Mouse (Mus musculus): ENCODE data around the gene Tff3. TPM values are rescaled to one million over a fixed set of nuclear protein-coding genes. Genes with fewer than 3 reads are reported as not detected.

Tff3 gene
- total RNA-seq (2014; fragmentation: Nextera tagmentation): not detected in 2 replicates
- not detected in 2 replicates for total RNA-seq (2017)

DNA sequence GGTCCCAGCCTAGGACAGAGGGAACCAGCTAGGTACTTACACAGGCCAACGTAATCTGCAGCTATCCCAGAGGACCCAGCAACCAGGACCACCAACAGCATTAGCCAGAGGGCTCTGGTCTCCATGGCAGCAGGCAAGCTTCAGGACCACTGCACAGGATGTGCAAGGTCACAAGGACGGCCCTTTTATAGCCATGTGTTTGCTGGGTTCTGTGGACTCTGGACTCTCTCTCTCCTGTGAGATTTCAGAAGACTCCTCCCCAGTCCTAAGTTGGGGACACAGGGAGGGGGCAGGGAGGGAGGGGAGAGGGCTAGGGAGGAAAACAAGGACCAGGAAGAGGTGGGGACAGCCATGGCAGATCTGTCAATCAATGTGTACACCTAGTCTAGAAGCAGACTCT lies at the start of gene Tff3:
Gene Tff3 (minus strand): TSS at position 195 of the 400 bp plus-strand sequence.
- no peak for ATAC-seq (replicated peaks; ENCODE audit: low FRiP score, low TSS enrichment, poor library complexity, severe bottlenecking)

GRCm38 (mm10) chr17:31176321-31176720 lies 46.9 kb upstream of the Tff3 start:
- no peak for ATAC-seq (replicated peaks; ENCODE audit: low FRiP score, low TSS enrichment, poor library complexity, severe bottlenecking)

DNA sequence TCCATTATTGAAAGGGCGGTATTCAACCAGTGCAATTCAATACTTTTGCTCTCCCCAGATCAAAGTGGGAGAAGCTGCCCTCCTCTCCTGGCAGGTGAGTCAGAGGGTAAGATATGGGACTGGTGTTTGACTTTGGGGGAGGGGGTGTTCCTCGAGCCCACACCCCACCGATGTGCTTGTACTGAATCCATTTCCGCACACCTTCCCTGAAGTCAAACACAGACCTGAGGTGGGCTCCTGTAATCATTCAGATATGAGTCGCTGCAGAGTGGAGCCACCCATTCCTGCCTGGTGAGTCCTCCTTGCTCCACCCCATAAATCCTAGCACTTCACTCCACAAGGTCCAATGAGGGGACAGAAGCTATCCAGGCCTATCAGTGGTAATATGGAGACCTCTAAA lies 40.4 kb upstream of the Tff3 start:
- ATAC-seq (replicated peaks; ENCODE audit: low FRiP score, low TSS enrichment, poor library complexity, severe bottlenecking): no peak

- no peak for ATAC-seq (replicated peaks; ENCODE audit: low FRiP score, low TSS enrichment, poor library complexity, severe bottlenecking)
Observed at GRCm38 (mm10) chr17:31165127-31165526, 35.7 kb upstream of the Tff3 start, which contains the start of gene Tff1. Tff1 (minus strand) TSS chr17:31165277.

DNA sequence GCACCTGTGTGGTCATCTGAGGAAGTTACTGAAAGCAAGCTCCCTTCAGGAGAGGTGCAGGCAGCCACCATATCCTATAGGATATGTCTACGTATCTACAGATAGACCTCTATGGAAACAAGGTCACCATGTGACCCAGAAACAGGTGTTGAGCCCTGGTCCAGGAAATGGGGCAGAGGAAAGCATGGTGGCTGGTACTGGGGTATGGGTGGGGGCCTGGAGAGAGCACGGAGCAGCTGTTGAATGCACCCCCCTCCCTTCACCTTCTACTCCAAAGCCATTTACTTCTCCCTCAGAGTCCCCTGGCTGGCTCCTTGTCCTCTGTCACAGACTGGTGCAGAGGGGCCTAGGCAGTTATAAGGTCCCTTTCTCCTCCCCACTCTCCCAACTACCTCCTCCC lies 34.4 kb upstream of the Tff3 start:
- no peak for ATAC-seq (replicated peaks; ENCODE audit: low FRiP score, low TSS enrichment, poor library complexity, severe bottlenecking)

GRCm38 (mm10) chr17:31162607-31163006 lies 33.2 kb upstream of the Tff3 start:
- ATAC-seq (replicated peaks; ENCODE audit: low FRiP score, low TSS enrichment, poor library complexity, severe bottlenecking): no peak

- ATAC-seq (replicated peaks; ENCODE audit: low FRiP score, low TSS enrichment, poor library complexity, severe bottlenecking): no peak
Observed at GRCm38 (mm10) chr17:31160291-31160690, 30.8 kb upstream of the Tff3 start.

GRCm38 (mm10) chr17:31157921-31158320 lies 28.5 kb upstream of the Tff3 start:
- no peak for ATAC-seq (replicated peaks; ENCODE audit: low FRiP score, low TSS enrichment, poor library complexity, severe bottlenecking)

DNA sequence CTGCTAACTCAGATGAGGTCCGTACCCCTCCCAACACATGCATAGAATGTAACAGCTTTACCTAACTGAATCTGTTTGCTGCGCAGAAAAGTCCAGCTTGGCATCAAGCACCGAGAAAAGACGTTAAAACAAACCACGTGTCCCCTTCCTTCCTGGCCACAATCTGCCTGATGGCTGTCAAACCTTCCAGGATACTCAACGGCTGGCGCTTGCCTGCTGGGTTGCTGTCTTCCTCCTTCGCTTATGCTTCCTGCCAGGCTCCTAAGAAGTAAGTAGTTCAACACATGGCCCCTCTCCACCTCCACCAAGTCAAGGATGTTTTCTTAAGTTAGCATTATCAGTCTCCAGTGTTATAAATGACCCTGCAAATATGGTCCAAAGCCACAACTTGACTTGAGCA lies 24.3 kb upstream of the Tff3 start:
- no peak for ATAC-seq (replicated peaks; ENCODE audit: low FRiP score, low TSS enrichment, poor library complexity, severe bottlenecking)

DNA sequence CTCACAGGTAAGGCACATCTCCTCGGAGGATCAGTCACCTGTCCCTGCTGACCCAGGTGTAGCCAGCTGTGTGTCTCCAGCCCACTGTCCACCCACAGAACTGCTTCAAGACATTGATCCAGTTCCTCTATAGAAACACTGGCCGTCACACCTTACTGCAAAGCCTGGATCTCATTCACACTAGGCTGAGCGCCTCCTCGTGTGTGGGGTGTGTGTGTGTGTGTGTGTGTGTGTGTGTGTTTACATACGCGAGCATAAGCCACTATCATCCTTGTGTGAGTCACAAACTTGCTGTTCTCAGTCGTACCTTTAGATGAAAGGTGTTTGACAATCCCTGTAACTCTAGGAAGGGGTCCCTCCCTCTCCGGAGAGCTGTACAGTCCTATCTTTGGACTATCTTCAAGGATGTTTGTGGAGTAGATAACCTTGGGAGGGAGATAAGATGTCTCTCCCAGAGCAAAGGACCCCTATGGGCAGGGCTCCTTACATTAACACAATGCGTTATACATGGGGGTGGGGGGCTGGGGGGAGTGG lies 23.6 kb upstream of the Tff3 start:
- 0 out of 2 replicates have a peak, but pooled peaks have one; percentile 26 for ATAC-seq (replicated peaks; ENCODE audit: low FRiP score, low TSS enrichment, poor library complexity, severe bottlenecking)

GRCm38 (mm10) chr17:31152512-31152911 lies 23.1 kb upstream of the Tff3 start:
- no peak for ATAC-seq (replicated peaks; ENCODE audit: low FRiP score, low TSS enrichment, poor library complexity, severe bottlenecking)

GRCm38 (mm10) chr17:31145998-31146397 lies 16.6 kb upstream of the Tff3 start:
- no peak for ATAC-seq (replicated peaks; ENCODE audit: low FRiP score, low TSS enrichment, poor library complexity, severe bottlenecking)

- no peak for ATAC-seq (replicated peaks; ENCODE audit: low FRiP score, low TSS enrichment, poor library complexity, severe bottlenecking)
Observed at GRCm38 (mm10) chr17:31144040-31145037, 14.9 kb upstream of the Tff3 start, which contains the start of gene Tff2. Tff2 (minus strand) TSS chr17:31144282.

- ATAC-seq (replicated peaks; ENCODE audit: low FRiP score, low TSS enrichment, poor library complexity, severe bottlenecking): no peak
Observed at GRCm38 (mm10) chr17:31142116-31142515, 12.7 kb upstream of the Tff3 start.

DNA sequence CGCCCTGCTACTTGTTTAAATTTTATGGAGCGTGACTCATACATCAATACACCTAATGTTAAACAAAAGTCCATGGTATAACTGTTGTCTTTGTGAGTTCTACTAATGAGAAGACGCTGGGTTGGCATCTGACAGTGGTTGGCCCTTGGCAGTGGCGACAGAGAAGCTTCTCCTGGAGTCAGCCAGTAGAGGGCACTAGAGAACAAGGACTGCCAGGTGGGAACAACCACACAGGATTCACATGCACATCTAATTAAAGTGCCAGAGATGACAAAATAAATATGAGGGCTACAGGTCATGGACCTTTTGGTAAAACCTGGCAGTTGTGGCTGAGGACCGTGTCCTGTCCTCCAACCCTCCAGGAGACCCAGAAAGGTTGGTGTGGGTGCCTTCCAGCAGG lies 9.0 kb upstream of the Tff3 start:
- ATAC-seq (replicated peaks; ENCODE audit: low FRiP score, low TSS enrichment, poor library complexity, severe bottlenecking): peak; percentile 85

DNA sequence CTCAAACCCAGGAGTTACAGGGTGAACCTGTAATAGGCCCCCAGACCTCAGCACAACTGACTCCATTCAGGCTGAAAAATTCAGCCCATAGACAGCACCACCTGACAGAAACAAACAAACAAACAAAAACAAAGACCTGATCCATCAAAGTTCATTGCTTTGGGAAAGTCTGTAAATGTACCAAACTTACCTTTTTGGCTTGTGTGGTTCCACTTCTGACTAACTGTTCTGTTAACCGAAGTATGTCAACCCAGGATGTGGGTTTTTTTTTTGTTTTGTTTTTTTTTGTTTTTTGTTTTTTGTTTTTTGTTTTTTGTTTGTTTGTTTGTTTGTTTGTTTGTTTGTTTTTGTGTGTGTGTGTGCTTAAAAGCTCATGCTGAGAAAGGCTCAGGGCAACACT lies 7.4 kb upstream of the Tff3 start:
- ATAC-seq (replicated peaks; ENCODE audit: low FRiP score, low TSS enrichment, poor library complexity, severe bottlenecking): no peak

DNA sequence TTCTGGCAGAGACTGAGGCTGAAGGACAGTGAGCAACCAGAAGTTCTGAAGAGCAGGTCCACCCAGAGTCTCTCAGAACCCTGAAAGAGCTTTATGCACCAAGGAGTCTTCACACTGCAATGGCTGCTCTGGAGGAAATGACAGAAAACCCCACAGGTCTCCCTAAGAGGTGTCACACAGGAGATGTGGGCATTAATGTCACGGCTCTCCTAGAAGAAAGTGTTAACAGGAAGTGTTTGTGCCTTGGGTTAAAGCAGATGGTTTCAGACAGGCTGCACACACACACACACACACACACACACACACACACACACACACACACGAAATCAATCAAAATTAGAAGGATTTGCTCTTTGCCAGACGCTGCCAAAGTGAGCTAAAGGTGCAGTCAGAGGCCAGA lies 6.8 kb upstream of the Tff3 start:
- no peak for ATAC-seq (replicated peaks; ENCODE audit: low FRiP score, low TSS enrichment, poor library complexity, severe bottlenecking)

DNA sequence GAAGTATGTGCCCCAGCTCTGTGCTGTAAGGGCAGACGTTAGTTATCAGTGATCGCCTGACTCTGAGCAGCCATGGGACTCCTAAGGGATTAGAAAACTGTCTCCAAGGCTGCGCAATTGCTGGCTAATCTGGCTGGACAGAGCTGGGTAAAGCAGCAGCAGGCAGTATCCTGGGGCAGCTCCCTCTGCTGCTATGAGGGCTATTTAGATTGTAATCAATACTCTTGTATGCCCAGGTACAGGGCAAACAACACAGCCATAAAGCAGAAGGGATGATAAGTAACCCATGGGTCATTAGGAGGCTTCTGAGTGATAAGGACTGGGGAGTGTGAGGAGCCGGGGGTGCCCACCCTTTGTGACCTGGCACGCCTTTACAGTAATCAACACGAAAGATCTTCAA lies 5.5 kb upstream of the Tff3 start:
- no peak for ATAC-seq (replicated peaks; ENCODE audit: low FRiP score, low TSS enrichment, poor library complexity, severe bottlenecking)

DNA sequence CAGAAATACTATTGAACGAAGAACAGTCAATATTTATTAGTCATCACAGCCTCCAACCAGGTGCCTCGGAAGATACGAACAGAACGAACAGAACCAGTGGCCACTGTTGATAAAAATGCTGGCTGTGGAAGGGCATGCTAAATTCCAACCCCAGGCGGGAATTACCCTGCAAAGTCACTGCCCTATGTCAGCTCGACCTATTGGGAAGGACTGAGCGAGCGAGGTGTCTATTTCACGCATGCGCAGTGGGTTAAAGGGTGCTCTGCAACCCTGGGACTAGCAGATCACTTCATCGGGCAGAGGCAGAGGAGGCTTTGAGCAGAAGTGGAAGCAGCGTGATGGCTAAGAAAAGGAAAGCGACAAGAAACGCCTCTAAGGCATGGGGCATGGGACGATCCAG lies 4.3 kb upstream of the Tff3 start:
- ATAC-seq (replicated peaks; ENCODE audit: low FRiP score, low TSS enrichment, poor library complexity, severe bottlenecking): no peak

DNA sequence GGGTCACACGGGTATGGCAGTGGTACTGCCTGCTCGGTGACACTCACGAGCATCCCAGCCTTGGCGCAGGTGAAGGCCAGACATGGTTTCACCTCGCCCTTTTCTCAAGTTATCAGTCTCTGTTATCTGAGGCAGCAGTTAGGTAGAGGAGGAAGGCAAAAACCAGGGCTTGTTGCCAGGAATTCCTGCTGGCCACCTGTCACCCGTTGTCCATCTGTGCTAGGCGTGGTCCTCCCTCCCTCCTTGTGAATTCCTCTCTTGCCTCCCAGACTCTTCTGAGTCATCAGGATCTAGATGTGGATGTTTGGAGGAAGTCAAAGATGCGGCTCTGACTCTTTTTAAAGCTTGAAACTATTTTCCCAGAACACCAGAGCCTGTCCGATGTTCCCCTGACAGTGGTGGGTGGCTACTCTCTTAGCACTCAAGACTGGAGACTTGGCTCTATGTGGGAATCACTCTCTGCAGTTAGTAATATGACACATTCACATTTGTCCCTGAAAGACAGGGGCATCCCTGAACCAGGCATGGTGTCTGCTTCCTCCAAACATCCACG lies 1.9 kb upstream of the Tff3 start:
- no peak for ATAC-seq (replicated peaks; ENCODE audit: low FRiP score, low TSS enrichment, poor library complexity, severe bottlenecking)

Data from megakaryocyte-erythroid progenitor cell, adult 5-6 weeks (primary cell).